Mouse (Mus musculus): Measurements from ENCODE around the gene Mcu. TPM values are rescaled to one million over a fixed set of nuclear protein-coding genes. Genes with fewer than 3 reads are reported as not detected.
A peak's percentile ranks its signal among the peaks of the same experiment; 100 is the strongest.

The Mcu gene
- polyA plus RNA-seq, 1 experiment from 2014 or later: 65.2 TPM

DNA sequence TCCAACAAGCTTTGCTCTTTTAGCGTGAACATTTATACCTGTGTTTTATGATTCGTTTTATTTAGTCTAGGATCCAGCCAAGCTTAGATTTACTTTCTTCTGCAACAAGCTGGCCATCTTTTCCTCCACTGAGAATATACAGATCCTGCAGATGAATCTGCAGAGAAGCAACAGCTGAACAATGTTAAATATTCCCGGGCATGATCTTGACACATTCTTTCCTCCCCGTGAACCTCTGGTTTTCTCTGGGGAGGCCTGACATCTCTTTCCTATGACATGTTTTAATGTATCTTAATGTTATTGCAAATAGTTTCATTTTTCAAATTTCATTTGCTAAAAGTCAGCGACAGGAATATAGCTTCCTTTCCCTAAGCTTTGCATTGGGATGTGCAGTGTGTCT, 109.8 kb downstream of the Mcu start:
- no peaks in the 10 kb centered on the region for H3K27me3 ChIP-seq (replicated peaks; ENCODE audit: control insufficient read depth, insufficient read depth, low read length)
- H3K27ac ChIP-seq (ENCODE audit: low read depth, low read length): no peak overlapping the region
- no peak overlapping the region for H3K4me3 ChIP-seq (ENCODE audit: low read depth, low read length)
- H3K9ac ChIP-seq (ENCODE audit: low read depth, low read length): no peak overlapping the region
- H3K36me3 ChIP-seq (ENCODE audit: control insufficient read depth, insufficient read depth): no peaks in the 10 kb centered on the region
- no peak for ATAC-seq
- H3K9me3 ChIP-seq (ENCODE audit: control insufficient read depth): no peaks in the 10 kb centered on the region
- no peak overlapping the region for H3K4me2 ChIP-seq (replicated peaks; ENCODE audit: low read depth)
- H3K4me1 ChIP-seq (replicated peaks; ENCODE audit: control insufficient read depth, insufficient read depth, low read length): no peaks in the 10 kb centered on the region; the same call in 1 of the 2 replicates
- WGBS: 57% methylated on average over 5 of the region's 5 CpGs
- TF ChIP-seq CTCF (IDR thresholded peaks at IDR 0.05; ENCODE audit: low read depth): no peak

DNA sequence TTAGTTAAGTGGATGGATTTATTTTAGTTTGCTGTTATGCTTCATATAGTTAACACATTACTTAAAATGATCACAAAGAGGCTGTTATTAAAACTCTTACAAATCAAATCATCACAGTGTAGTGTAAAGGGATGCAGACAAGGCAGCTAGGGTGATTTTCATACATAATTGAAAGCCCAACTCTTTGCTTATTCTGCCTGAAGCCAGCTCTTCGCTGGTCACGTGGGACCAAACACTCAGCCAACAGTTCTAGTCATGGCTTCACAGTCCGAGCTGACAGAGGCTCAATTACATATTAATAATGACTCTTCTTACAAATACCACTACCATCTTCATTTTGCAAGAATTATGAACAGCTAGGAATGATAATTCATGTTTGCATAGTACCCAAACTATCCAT, 112.2 kb downstream of the Mcu start:
- Histone ChIP-seq H3K27me3 (replicated peaks; ENCODE audit: control insufficient read depth, insufficient read depth, low read length) (no peaks in the 10 kb centered on the region), H3K4me3 (ENCODE audit: low read depth, low read length) (no peak overlapping the region), H3K27ac (ENCODE audit: low read depth, low read length) (no peak overlapping the region), H3K4me2 (replicated peaks; ENCODE audit: low read depth) (peak overlapping the region; percentile 57; the same call in 1 of the 2 replicates), H3K4me1 (replicated peaks; ENCODE audit: control insufficient read depth, insufficient read depth, low read length) (no peaks in the 10 kb centered on the region; the same call in 1 of the 2 replicates), H3K36me3 (ENCODE audit: control insufficient read depth, insufficient read depth) (no peaks in the 10 kb centered on the region), H3K9ac (ENCODE audit: low read depth, low read length) (no peak overlapping the region), H3K9me3 (ENCODE audit: control insufficient read depth) (no peaks in the 10 kb centered on the region)
- TF ChIP-seq CTCF (IDR thresholded peaks at IDR 0.05; ENCODE audit: low read depth): no peak
- no peak for ATAC-seq
- WGBS: 60% methylated on average over 3 of the region's 3 CpGs

DNA sequence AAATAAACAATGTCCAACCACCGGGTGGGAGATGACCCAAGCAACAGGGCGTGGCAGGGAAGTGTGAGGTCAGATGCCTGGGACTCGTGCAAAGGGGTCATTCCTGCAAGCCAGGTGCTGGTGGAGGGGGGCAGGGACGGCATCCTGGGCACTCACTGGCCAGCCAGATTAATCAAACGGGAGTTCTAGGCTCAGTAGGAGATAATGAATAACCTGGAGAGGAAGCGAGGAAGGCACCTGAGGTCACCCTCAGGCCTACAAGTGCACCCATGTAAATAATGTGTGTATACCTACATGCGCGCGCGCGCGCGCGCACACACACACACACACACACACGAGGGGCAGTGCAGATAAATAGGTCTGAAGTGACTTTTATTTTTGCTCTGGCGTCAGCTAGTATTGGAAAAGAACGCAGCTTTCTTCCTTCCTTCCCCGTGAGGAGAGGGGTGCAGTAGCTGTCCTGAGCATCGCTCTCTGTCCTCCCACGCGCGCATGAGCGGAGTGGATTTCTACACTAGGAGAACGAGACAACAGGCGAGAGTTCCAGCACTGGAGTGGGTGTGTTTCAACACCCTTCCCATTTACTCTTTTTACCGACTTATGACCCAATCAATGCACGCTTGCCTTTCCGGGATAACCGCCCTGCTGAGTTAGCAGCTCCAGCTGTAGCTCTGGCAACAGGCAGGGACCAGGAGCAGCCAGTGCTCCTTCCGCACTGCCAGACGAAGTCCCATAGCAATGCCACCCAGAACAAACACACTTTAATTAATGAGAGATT, 112.9 kb downstream of the Mcu start:
- no peaks in the 10 kb centered on the region for H3K36me3 ChIP-seq (ENCODE audit: control insufficient read depth, insufficient read depth)
- H3K9me3 ChIP-seq (ENCODE audit: control insufficient read depth): no peaks in the 10 kb centered on the region
- peak overlapping the region; percentile 57 for H3K4me2 ChIP-seq (replicated peaks; ENCODE audit: low read depth)
- WGBS: 40% methylated on average over 31 of the region's 31 CpGs
- TF ChIP-seq CTCF (IDR thresholded peaks at IDR 0.05; ENCODE audit: low read depth): no peak
- peak overlapping the region; percentile 21 for H3K4me3 ChIP-seq (ENCODE audit: low read depth, low read length)
- ATAC-seq: peak; percentile 66
- no peaks in the 10 kb centered on the region for H3K27me3 ChIP-seq (replicated peaks; ENCODE audit: control insufficient read depth, insufficient read depth, low read length)
- no peak overlapping the region for H3K27ac ChIP-seq (ENCODE audit: low read depth, low read length)
- H3K4me1 ChIP-seq (replicated peaks; ENCODE audit: control insufficient read depth, insufficient read depth, low read length): no peaks in the 10 kb centered on the region; the same call in 1 of the 2 replicates
- H3K9ac ChIP-seq (ENCODE audit: low read depth, low read length): peak overlapping the region; percentile 26; the same call in 1 of the 2 replicates

DNA sequence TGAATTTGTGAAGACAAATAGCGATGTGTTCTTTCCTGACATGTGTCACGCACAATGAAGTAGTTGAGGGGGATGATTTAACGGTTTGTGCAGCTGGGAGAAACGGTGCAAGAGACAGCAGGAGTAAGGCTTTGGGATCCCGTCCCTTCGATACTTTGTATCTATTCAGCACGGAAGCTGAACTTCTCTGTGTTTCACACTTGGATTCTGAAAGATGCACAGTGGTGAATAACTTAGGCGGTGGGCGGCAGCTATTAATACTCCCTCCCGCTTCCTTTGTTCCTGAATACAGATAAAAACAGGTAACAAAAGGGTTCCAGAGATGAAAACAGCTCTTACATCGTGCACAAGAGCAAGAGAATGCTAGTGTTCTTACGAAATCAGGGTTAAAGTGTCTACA, 114.1 kb downstream of the Mcu start:
- Histone ChIP-seq H3K4me2 (replicated peaks; ENCODE audit: low read depth) (no peak overlapping the region), H3K27me3 (replicated peaks; ENCODE audit: control insufficient read depth, insufficient read depth, low read length) (no peaks in the 10 kb centered on the region), H3K9ac (ENCODE audit: low read depth, low read length) (no peak overlapping the region), H3K4me3 (ENCODE audit: low read depth, low read length) (no peak overlapping the region), H3K36me3 (ENCODE audit: control insufficient read depth, insufficient read depth) (no peaks in the 10 kb centered on the region), H3K4me1 (replicated peaks; ENCODE audit: control insufficient read depth, insufficient read depth, low read length) (no peaks in the 10 kb centered on the region; the same call in 1 of the 2 replicates), H3K9me3 (ENCODE audit: control insufficient read depth) (no peaks in the 10 kb centered on the region), H3K27ac (ENCODE audit: low read depth, low read length) (no peak overlapping the region)
- ATAC-seq: no peak
- no peak for TF ChIP-seq CTCF (IDR thresholded peaks at IDR 0.05; ENCODE audit: low read depth)
- WGBS: 81% methylated on average over 12 of the region's 12 CpGs

DNA sequence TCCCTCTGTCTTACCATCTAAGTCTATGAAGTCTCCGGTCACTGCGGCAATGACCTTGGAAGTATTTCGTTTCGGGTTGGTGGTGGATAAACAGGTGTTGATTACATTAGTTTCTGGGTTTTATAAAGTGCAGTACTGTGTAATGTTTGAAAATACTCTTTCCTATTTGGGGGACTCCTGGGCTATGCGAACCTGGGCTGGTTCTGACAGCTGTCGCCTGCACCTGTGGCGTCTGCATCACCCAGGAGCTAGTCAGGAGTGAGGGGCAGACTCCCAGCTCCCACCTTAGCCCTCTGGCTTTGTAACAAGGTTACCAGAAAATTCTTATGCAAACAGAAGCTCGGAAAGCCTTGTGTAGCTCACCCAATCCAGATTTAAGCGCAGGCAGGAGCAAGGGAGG, 114.7 kb downstream of the Mcu start:
- H3K27ac ChIP-seq (ENCODE audit: low read depth, low read length): no peak overlapping the region
- no peak for ATAC-seq
- TF ChIP-seq CTCF (IDR thresholded peaks at IDR 0.05; ENCODE audit: low read depth): no peak
- 88% methylated on average over 9 of the region's 9 CpGs for WGBS
- H3K36me3 ChIP-seq (ENCODE audit: control insufficient read depth, insufficient read depth): no peaks in the 10 kb centered on the region
- no peak overlapping the region for H3K4me3 ChIP-seq (ENCODE audit: low read depth, low read length)
- no peaks in the 10 kb centered on the region for H3K9me3 ChIP-seq (ENCODE audit: control insufficient read depth)
- H3K4me1 ChIP-seq (replicated peaks; ENCODE audit: control insufficient read depth, insufficient read depth, low read length): no peaks in the 10 kb centered on the region; the same call in 1 of the 2 replicates
- no peak overlapping the region for H3K4me2 ChIP-seq (replicated peaks; ENCODE audit: low read depth)
- no peaks in the 10 kb centered on the region for H3K27me3 ChIP-seq (replicated peaks; ENCODE audit: control insufficient read depth, insufficient read depth, low read length)
- H3K9ac ChIP-seq (ENCODE audit: low read depth, low read length): no peak overlapping the region

DNA sequence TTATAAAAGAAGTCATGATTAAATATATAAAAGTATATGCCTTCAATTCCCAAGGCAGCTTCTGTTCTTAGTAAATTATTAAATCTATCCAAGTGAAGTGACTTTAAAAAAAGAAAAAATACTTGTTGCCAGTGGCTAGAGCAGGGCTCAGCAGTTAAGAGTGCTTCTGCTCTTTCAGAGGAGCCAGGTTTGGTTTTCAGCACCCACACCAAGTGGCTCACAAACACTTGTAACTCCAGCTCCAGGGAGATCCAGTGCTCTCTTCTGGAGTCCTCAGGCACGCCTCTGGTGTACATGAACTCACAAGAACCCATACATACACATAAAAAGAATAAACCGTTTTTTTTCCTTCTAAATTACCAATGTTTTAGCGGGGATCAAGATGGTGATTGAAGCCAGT, 116.3 kb downstream of the Mcu start:
- H3K4me1 ChIP-seq (replicated peaks; ENCODE audit: control insufficient read depth, insufficient read depth, low read length): no peaks in the 10 kb centered on the region
- WGBS: 78% methylated on average over 3 of the region's 3 CpGs
- no peak overlapping the region for H3K4me3 ChIP-seq (ENCODE audit: low read depth, low read length)
- no peak for TF ChIP-seq CTCF (IDR thresholded peaks at IDR 0.05; ENCODE audit: low read depth)
- no peak overlapping the region for H3K27ac ChIP-seq (ENCODE audit: low read depth, low read length)
- no peaks in the 10 kb centered on the region for H3K9me3 ChIP-seq (ENCODE audit: control insufficient read depth)
- H3K9ac ChIP-seq (ENCODE audit: low read depth, low read length): no peak overlapping the region
- no peak for ATAC-seq
- no peaks in the 10 kb centered on the region for H3K36me3 ChIP-seq (ENCODE audit: control insufficient read depth, insufficient read depth)
- no peak overlapping the region for H3K4me2 ChIP-seq (replicated peaks; ENCODE audit: low read depth)
- H3K27me3 ChIP-seq (replicated peaks; ENCODE audit: control insufficient read depth, insufficient read depth, low read length): no peaks in the 10 kb centered on the region

Data from intestine, postnatal 0 days (tissue).